Mouse (Mus musculus) stomach, embryonic 14.5 days (tissue): Measurements from ENCODE around the gene Tbc1d17. TPM values are rescaled to one million over a fixed set of nuclear protein-coding genes. Genes with fewer than 3 reads are reported as not detected.

ENCODE experiments used
- ATAC-seq: fragments of 200-750 bp; cut with Nextera tagmentation; 2 replicates; pipeline ENCODE4 v1.8.0; 2017; ENCODE audit warnings: low read depth, moderate TSS enrichment; ENCODE audit not compliant: insufficient number of reproducible peaks, insufficient read depth, low FRiP score
- H3K27ac ChIP-seq: fragments of 300-500 bp; sonication (generic); 2 replicates; pipeline ENCODE4 v1.5.1; 2014; ENCODE audit warnings: mild to moderate bottlenecking, low read length, moderate library complexity, mixed read lengths
- H3K27me3 ChIP-seq: fragments of 300-500 bp; sonication (generic); 2 replicates; pipeline ENCODE4 v1.6.1; 2014; ENCODE audit warnings: low read length, control low read depth, mixed read lengths; ENCODE audit not compliant: control insufficient read depth, insufficient read depth
- H3K36me3 ChIP-seq: fragments of 300-500 bp; sonication (generic); 2 replicates; pipeline ENCODE4 v1.6.1; 2014; ENCODE audit warnings: mild to moderate bottlenecking, control low read depth, low read length, moderate library complexity, mixed read lengths; ENCODE audit not compliant: control insufficient read depth, insufficient read depth
- H3K4me1 ChIP-seq: fragments of 300-500 bp; sonication (generic); 2 replicates; pipeline ENCODE4 v1.6.1; 2014; ENCODE audit warnings: low read length, control low read depth, mixed read lengths; ENCODE audit not compliant: control insufficient read depth, insufficient read depth
- H3K4me2 ChIP-seq: fragments of 300-500 bp; sonication (generic); replicated peaks from 2 replicates; pipeline ENCODE4 v1.6.1; 2014; ENCODE audit warnings: low read depth, low read length, control low read depth
- H3K4me3 ChIP-seq: fragments of 300-500 bp; sonication (generic); 2 replicates; pipeline ENCODE4 v1.5.1; 2014; ENCODE audit warnings: low read depth, low read length, control low read depth
- H3K9ac ChIP-seq: fragments of 300-500 bp; sonication (generic); replicated peaks from 2 replicates; pipeline ENCODE4 v1.6.1; 2014; ENCODE audit warnings: low read depth, mild to moderate bottlenecking, control low read depth, low read length, moderate library complexity, mixed read lengths
- H3K9me3 ChIP-seq: fragments of 300-500 bp; sonication (generic); 2 replicates; pipeline ENCODE4 v1.6.1; 2016; ENCODE audit warnings: low read depth, low read length, control low read depth; ENCODE audit not compliant: control insufficient read depth
- WGBS: fragments of 180-500 bp; shearing (Covaris S2); extraction: QIAGEN DNeasy Blood & Tissue Kit; methylation state at CpG from one replicate; pipeline ENCODE4 v1.1.7; 2014; 5-methylcytosine and 5-hydroxymethylcytosine counted together
- polyA plus RNA-seq: library from polyadenylated mRNA; unstranded; fragments of >200 nt; fragmentation: Nextera tagmentation; extraction: Ambion mirVana; gene quantifications from 2 replicates; pipeline ENCODE4 v1.2.1, GENCODE M21; 2014

Tbc1d17 gene
- polyA plus RNA-seq, 1 experiment from 2014 or later = 71.8 TPM

GRCm38 (mm10) chr7:44860576-44861428, 11.9 kb upstream of the Tbc1d17 start:
- Histone ChIP-seq H3K4me1 (peaks cover 25% of the 10 kb centered on the region), H3K27me3 (no peaks in the 10 kb centered on the region), H3K27ac (peak overlapping the region; percentile 21; the same call in 1 of the 2 replicates), H3K4me3 (no peak overlapping the region), H3K9ac (no peak overlapping the region), H3K4me2 (no peak overlapping the region), H3K36me3 (peaks cover 46% of the 10 kb centered on the region), H3K9me3 (no peaks in the 10 kb centered on the region)
- ATAC-seq = peak; percentile 51
- WGBS = 50% methylated on average over 22 of the region's 22 CpGs

- Histone ChIP-seq H3K4me3 (no peak overlapping the region), H3K4me2 (no peak overlapping the region), H3K9me3 (no peaks in the 10 kb centered on the region), H3K4me1 (peaks cover 24% of the 10 kb centered on the region; the same call in 1 of the 2 replicates), H3K9ac (no peak overlapping the region), H3K27ac (no peak overlapping the region), H3K27me3 (no peaks in the 10 kb centered on the region), H3K36me3 (peaks cover 40% of the 10 kb centered on the region)
- 93% methylated on average over 11 of the region's 11 CpGs for WGBS
- no peak for ATAC-seq
These were observed 11.0 kb upstream of the Tbc1d17 start for GRCm38 (mm10) chr7:44859896-44860295.

DNA sequence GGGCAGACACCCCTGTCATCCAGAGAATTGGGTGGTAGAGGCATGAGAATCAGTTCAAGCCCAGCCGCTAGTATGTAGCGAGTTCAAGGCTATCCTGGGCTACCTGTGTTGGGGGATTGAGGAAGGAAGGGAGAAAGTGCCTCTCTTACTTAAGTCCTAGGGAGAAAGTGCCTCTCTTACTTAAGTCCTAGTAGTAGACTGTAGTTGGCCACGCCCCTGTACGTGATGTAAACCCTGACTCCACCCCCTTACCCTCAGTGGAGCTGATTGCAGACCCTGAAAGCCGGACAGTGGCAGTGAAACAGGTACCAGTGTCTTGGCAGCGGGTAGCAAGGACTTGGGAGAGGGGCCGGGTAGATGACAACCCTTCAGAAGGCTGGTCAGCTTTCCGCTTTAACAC, 9.0 kb upstream of the Tbc1d17 start:
- Histone ChIP-seq H3K4me3 (peak overlapping the region; percentile 72), H3K27ac (no peak overlapping the region), H3K36me3 (peaks cover 25% of the 10 kb centered on the region), H3K9ac (peak overlapping the region; percentile 64), H3K27me3 (no peaks in the 10 kb centered on the region), H3K4me2 (peak overlapping the region; percentile 96), H3K4me1 (peaks cover 40% of the 10 kb centered on the region), H3K9me3 (no peaks in the 10 kb centered on the region)
- WGBS = 32% methylated on average over 8 of the region's 8 CpGs
- ATAC-seq = no peak

DNA sequence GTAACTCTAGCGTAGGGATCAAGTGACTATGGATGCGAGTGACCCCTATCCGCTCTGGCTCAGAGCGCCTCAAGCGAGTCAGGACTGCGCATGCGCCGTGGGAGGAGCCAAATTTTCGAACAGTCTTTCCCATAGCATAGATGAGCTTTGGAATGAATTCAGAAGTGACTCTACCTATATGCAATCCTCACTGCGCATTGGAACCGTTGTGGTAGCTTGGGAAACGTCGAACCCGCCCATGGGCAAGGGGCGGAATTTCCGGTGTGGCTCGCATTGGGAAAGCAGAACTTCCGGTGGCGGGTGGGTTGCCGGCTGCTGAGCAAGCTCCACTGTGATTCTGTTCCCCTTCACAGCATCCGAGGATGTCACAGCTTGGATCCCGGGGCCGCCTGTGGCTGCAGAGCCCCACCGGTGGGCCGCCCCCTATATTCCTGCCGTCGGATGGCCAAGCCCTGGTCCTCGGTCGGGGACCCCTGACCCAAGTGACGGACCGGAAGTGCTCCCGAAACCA, 8.2 kb upstream of the Tbc1d17 start, which contains the start of gene Pnkp:
Gene Pnkp, plus strand, starts transcription at position 98 of the 511 bp plus-strand sequence.
- Histone ChIP-seq H3K9me3 (no peaks in the 10 kb centered on the region), H3K9ac (peak within 1 kb of the TSS; percentile 64), H3K27me3 (no peaks in the 10 kb centered on the region), H3K27ac (peak within 1 kb of the TSS; percentile 93), H3K36me3 (peaks cover 22% of the 10 kb centered on the region), H3K4me2 (peak within 1 kb of the TSS; percentile 96), H3K4me3 (peak within 1 kb of the TSS; percentile 72), H3K4me1 (peaks cover 40% of the 10 kb centered on the region)
- under 1% methylated on average over 32 of the region's 32 CpGs for WGBS
- peak; percentile 24 for ATAC-seq

DNA sequence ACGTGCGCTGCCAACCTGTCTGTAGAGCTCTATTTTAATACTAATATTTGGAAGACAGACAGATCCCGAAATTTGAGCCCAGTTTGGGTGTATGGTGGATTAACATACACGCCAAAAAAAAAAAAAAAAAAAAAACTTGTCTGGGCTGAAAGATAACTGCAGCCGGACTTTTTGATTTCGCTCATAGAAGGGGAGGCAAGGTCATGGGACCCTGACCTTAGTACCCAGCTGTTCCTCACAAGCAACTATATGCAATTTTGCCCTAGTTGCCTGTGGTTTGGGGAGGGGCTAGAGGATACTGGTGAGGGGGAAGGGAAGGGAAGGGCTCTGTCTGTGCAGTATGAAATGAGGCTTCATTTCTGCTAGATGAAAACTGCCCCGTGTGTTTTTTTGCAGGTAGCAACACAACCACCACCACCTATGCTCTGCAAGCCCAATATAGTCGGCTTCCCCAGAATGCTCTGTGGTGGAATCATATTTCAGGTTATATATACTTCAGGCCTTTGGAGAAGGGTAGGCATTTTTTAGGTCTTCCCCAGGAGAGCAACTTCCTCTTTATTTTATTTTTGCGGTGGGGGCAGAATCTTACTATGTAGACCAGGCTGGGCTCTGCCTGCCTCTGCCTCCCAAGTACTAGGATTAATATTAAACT, 7.5 kb upstream of the Tbc1d17 start:
- H3K9ac ChIP-seq = peak overlapping the region; percentile 64; the same call in 1 of the 2 replicates
- peaks cover 41% of the 10 kb centered on the region for H3K4me1 ChIP-seq
- WGBS = 62% methylated on average over 9 of the region's 9 CpGs
- peak overlapping the region; percentile 93; the same call in 1 of the 2 replicates for H3K27ac ChIP-seq
- H3K36me3 ChIP-seq = peaks cover 18% of the 10 kb centered on the region
- H3K9me3 ChIP-seq = no peaks in the 10 kb centered on the region
- no peaks in the 10 kb centered on the region for H3K27me3 ChIP-seq
- peak overlapping the region; percentile 96 for H3K4me2 ChIP-seq
- ATAC-seq = no peak
- H3K4me3 ChIP-seq = peak overlapping the region; percentile 72

DNA sequence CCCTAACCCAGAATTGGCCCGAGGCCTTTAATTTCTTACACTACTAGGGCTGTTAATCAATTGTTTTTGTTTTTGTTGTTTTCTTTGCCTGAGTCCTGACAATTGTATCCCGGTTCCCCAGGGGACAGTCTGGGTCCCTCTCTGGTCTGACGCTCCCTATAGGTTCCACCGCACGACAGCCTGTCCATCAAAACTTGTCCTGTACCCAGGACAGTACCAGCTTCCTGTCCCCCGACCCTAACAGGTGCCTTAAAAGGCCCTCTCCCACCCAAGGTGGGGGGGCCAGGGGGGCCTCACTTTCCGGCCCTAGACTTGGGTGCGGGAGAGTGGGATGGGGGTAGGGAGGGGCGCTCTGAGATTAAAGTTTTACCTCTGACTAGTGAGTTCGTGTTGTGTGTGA, 6.2 kb upstream of the Tbc1d17 start:
- peaks cover 44% of the 10 kb centered on the region for H3K4me1 ChIP-seq
- peak overlapping the region; percentile 43 for H3K4me3 ChIP-seq
- H3K27ac ChIP-seq = peak overlapping the region; percentile 95
- ATAC-seq = no peak
- H3K36me3 ChIP-seq = peaks cover 16% of the 10 kb centered on the region
- WGBS = 45% methylated on average over 10 of the region's 10 CpGs
- H3K9me3 ChIP-seq = no peaks in the 10 kb centered on the region
- H3K9ac ChIP-seq = peak overlapping the region; percentile 45; the same call in 1 of the 2 replicates
- peak overlapping the region; percentile 95 for H3K4me2 ChIP-seq
- no peaks in the 10 kb centered on the region for H3K27me3 ChIP-seq

- H3K36me3 ChIP-seq = peaks cover 11% of the 10 kb centered on the region
- peak overlapping the region; percentile 43 for H3K4me3 ChIP-seq
- peak overlapping the region; percentile 45 for H3K9ac ChIP-seq
- no peaks in the 10 kb centered on the region for H3K9me3 ChIP-seq
- peak; percentile 68 for ATAC-seq
- no peaks in the 10 kb centered on the region for H3K27me3 ChIP-seq
- 2% methylated on average over 45 of the region's 45 CpGs for WGBS
- peaks cover 44% of the 10 kb centered on the region for H3K4me1 ChIP-seq
- H3K27ac ChIP-seq = peak overlapping the region; percentile 95
- H3K4me2 ChIP-seq = peak overlapping the region; percentile 95
These were observed 5.6 kb upstream of the Tbc1d17 start for GRCm38 (mm10) chr7:44854356-44855031.
